15 mouse cellular contexts compared by ENCODE assay signal in genomic region chr17:49779066-49779465, GRCm38 (mm10).
"Had no signal": no experiment of that assay in that cellular context is flagged by ENCODE, and none has a peak within 500 bp of the region (broad histone marks: within the 10 kb centered on the region; RNA-seq: fewer than 3 reads in every experiment).

No protein-coding gene starts in this region.

- ATAC-seq: hindbrain, postnatal 0 days; intestine, embryonic 16.5 days; liver, embryonic 12.5 days had no signal

- H3K4me3 ChIP-seq: heart, embryonic 13.5 days; heart, embryonic 15.5 days; hindbrain, embryonic 13.5 days; hindbrain, embryonic 15.5 days; kidney, embryonic 15.5 days; limb, embryonic 13.5 days; limb, embryonic 15.5 days; liver, embryonic 12.5 days had no signal

- H3K4me1 ChIP-seq: heart, embryonic 15.5 days; hindbrain, embryonic 13.5 days; hindbrain, embryonic 15.5 days; liver, embryonic 12.5 days had no signal

- H3K36me3 ChIP-seq: heart, embryonic 13.5 days; heart, embryonic 15.5 days; hindbrain, embryonic 13.5 days; hindbrain, embryonic 15.5 days; kidney, embryonic 15.5 days; limb, embryonic 13.5 days; limb, embryonic 15.5 days; liver, embryonic 12.5 days had no signal

- H3K27me3 ChIP-seq: heart, embryonic 13.5 days; heart, embryonic 15.5 days; hindbrain, embryonic 13.5 days; kidney, embryonic 15.5 days; limb, embryonic 13.5 days; limb, embryonic 15.5 days; liver, embryonic 12.5 days had no signal

- H3K27ac ChIP-seq: heart, embryonic 13.5 days; heart, embryonic 15.5 days; hindbrain, embryonic 13.5 days; hindbrain, embryonic 15.5 days; hindbrain, postnatal 0 days; kidney, embryonic 15.5 days; kidney, postnatal 0 days; limb, embryonic 13.5 days; liver, embryonic 12.5 days; liver, embryonic 14.5 days had no signal

- DNase-seq: heart, postnatal 36 days; layer of hippocampus, adult 9-11 months had no signal

- H3K9ac ChIP-seq: heart, embryonic 13.5 days; heart, embryonic 15.5 days; hindbrain, embryonic 13.5 days; hindbrain, embryonic 15.5 days; kidney, embryonic 15.5 days; limb, embryonic 13.5 days; limb, embryonic 15.5 days; liver, embryonic 12.5 days; liver, embryonic 14.5 days had no signal

- H3K4me2 ChIP-seq: heart, embryonic 11.5 days; heart, embryonic 13.5 days; heart, embryonic 15.5 days; hindbrain, embryonic 13.5 days; hindbrain, embryonic 15.5 days; kidney, embryonic 15.5 days; limb, embryonic 13.5 days; limb, embryonic 15.5 days; liver, embryonic 12.5 days had no signal

- H3K9me3 ChIP-seq: heart, embryonic 13.5 days; heart, embryonic 15.5 days; hindbrain, embryonic 13.5 days; hindbrain, embryonic 15.5 days; kidney, embryonic 15.5 days; limb, embryonic 13.5 days; limb, embryonic 15.5 days; liver, embryonic 12.5 days had no signal
